Mouse (Mus musculus): ENCODE measurements at regions not wholly inside any gene's neighbourhood (a gene's known extent, or its start where the extent isn't known, plus 50 kb on each side); places are given as distances from the start of the nearest gene placed in this dataset.
"Not testable (repeated sequence)": the region's sequence is repeated elsewhere in the genome, so short reads cannot be mapped to it uniquely, and the experiment has no call there.

DNA sequence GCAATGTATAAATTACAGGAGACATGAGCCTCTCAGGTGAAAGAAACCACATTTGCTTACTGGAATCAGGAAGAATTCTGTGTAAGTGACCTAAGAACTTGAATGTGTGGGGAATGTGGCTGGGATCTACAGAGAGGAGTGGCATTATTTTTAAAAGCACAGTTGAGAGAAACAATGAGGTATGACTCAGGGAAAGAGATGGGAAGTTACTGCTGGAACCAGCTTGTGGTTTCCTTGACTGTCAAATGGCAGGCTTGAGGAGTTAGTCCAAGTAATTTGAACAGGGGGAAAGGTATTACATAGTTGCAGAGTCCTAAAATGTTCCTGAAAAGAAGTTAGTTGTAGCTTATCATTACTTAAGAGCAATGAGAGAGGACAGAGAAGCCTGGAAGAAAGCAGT, 1972.9 kb downstream of the 9330182O14Rik start:
- no peak overlapping the region for H3K9ac ChIP-seq
- H3K36me3 ChIP-seq = no peaks in the 10 kb centered on the region
- ATAC-seq = no peak
- no peaks in the 10 kb centered on the region for H3K4me1 ChIP-seq (replicated peaks)
- H3K4me2 ChIP-seq (replicated peaks) = no peak overlapping the region
- no peaks in the 10 kb centered on the region for H3K9me3 ChIP-seq
- no peak overlapping the region for H3K27ac ChIP-seq
- no peak overlapping the region for H3K4me3 ChIP-seq (replicated peaks)
- H3K27me3 ChIP-seq (replicated peaks) = no peaks in the 10 kb centered on the region

DNA sequence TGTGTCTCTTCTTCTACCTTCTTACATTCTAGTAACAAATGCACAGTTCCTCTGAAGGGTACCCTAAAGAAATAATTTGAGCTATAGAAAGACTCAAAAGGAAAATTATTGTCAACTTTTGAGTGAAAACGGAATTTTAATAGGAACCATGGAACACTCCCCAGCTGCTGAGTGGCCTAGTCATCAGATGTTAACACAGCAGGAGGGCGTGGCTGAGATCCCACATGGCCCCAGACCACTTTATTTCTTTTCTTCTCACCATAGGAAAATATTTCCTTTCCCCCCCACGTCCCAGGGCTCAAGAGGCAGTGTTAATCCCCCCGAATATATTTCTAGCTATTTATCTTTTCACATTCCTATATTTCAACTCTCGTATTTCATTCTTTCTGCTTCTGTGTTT, 1977.6 kb downstream of the 9330182O14Rik start:
- Histone ChIP-seq H3K27ac (no peak overlapping the region), H3K4me2 (replicated peaks) (no peak overlapping the region), H3K36me3 (no peaks in the 10 kb centered on the region), H3K9ac (no peak overlapping the region), H3K9me3 (no peaks in the 10 kb centered on the region), H3K4me3 (replicated peaks) (no peak overlapping the region), H3K4me1 (replicated peaks) (no peaks in the 10 kb centered on the region), H3K27me3 (replicated peaks) (no peaks in the 10 kb centered on the region)
- ATAC-seq = no peak
- WGBS = 66% methylated on average over 5 of the region's 5 CpGs

GRCm38 (mm10) chr15:42127471-42127870, 1993.3 kb downstream of the 9330182O14Rik start:
- Histone ChIP-seq H3K9me3 (no peaks in the 10 kb centered on the region), H3K4me3 (replicated peaks) (no peak overlapping the region), H3K36me3 (no peaks in the 10 kb centered on the region), H3K27ac (no peak overlapping the region), H3K27me3 (replicated peaks) (no peaks in the 10 kb centered on the region), H3K9ac (no peak overlapping the region), H3K4me2 (replicated peaks) (no peak overlapping the region), H3K4me1 (replicated peaks) (no peaks in the 10 kb centered on the region)
- ATAC-seq = no peak
- 71% methylated on average over 1 of the region's 1 CpGs for WGBS

DNA sequence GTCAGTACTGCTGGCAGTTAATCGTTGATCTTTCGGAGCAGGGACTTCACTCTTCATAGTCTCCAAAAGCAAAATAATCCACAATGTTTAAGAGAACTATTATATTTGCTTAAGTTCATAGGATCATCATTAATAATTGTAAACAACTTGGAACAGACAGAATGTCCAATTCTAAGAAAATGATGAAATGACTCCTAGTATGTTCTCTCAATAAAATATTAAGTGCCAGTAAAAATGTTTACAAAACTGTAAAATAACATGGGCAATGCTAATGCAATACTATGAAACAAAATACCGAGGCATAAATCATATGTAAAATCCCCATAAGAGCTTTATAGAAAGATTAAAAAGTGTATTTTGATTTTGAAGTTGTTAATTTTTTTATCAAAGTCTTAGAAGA, 1994.8 kb downstream of the 9330182O14Rik start:
- WGBS = 83% methylated on average over 3 of the region's 3 CpGs
- no peak for ATAC-seq
- Histone ChIP-seq H3K36me3 (no peaks in the 10 kb centered on the region), H3K4me2 (replicated peaks) (no peak overlapping the region), H3K9me3 (no peaks in the 10 kb centered on the region), H3K27me3 (replicated peaks) (no peaks in the 10 kb centered on the region), H3K4me3 (replicated peaks) (no peak overlapping the region), H3K9ac (no peak overlapping the region), H3K4me1 (replicated peaks) (no peaks in the 10 kb centered on the region), H3K27ac (no peak overlapping the region)

GRCm38 (mm10) chr15:42166546-42166945, 2032.4 kb downstream of the 9330182O14Rik start:
- ATAC-seq = no peak
- Histone ChIP-seq H3K27me3 (replicated peaks) (no peaks in the 10 kb centered on the region), H3K36me3 (no peaks in the 10 kb centered on the region), H3K9me3 (no peaks in the 10 kb centered on the region), H3K9ac (no peak overlapping the region), H3K4me3 (replicated peaks) (no peak overlapping the region), H3K27ac (no peak overlapping the region), H3K4me2 (replicated peaks) (no peak overlapping the region), H3K4me1 (replicated peaks) (no peaks in the 10 kb centered on the region)

GRCm38 (mm10) chr15:42177766-42178165, 2043.6 kb downstream of the 9330182O14Rik start:
- WGBS = 87% methylated on average over 1 of the region's 1 CpGs

DNA sequence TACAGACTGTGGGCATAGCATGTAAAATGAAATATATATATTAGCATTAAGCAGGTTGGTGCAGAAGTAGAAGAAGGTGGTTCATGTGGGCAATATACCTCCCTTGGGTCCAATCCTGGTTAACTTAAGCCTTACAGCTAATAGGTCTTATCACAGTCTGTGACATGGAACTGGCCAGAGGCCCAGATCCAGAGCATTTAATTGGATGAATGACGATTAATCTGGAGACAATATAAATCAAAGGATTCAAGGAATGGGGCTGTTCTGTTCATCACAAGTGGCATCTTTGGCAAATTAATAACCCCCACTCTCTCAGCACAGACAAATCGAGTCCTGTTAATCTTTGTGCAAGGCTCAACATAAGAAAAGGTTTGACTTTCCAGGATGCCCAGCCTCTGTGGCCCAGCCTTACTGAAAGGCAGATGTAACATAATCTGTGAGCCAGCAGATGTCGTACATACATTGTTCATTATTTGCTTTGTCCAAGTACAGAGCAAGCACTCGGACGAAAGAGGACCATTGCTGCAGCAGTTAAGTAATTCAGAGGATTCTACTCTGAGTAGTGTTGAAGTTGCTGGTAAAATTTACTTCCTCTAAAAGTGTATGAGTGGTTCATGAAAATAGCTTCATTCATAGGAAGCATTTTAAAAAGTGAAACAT, 2073.2 kb downstream of the 9330182O14Rik start:
- H3K9me3 ChIP-seq = no peaks in the 10 kb centered on the region
- no peaks in the 10 kb centered on the region for H3K27me3 ChIP-seq (replicated peaks)
- no peak overlapping the region for H3K4me3 ChIP-seq (replicated peaks)
- no peak overlapping the region for H3K4me2 ChIP-seq (replicated peaks)
- ATAC-seq = no peak
- no peaks in the 10 kb centered on the region for H3K4me1 ChIP-seq (replicated peaks)
- H3K9ac ChIP-seq = no peak overlapping the region
- WGBS = 47% methylated on average over 5 of the region's 5 CpGs
- H3K27ac ChIP-seq = no peak overlapping the region
- H3K36me3 ChIP-seq = no peaks in the 10 kb centered on the region

More at GRCm38 (mm10) chr15:42177766-42178165, 2043.6 kb downstream of the 9330182O14Rik start:
- H3K4me2 ChIP-seq (replicated peaks); H3K9me3 ChIP-seq; H3K27ac ChIP-seq; ATAC-seq; H3K9ac ChIP-seq; H3K4me3 ChIP-seq (replicated peaks); H3K27me3 ChIP-seq (replicated peaks); H3K36me3 ChIP-seq; H3K4me1 ChIP-seq (replicated peaks): not testable (repeated sequence)

DNA sequence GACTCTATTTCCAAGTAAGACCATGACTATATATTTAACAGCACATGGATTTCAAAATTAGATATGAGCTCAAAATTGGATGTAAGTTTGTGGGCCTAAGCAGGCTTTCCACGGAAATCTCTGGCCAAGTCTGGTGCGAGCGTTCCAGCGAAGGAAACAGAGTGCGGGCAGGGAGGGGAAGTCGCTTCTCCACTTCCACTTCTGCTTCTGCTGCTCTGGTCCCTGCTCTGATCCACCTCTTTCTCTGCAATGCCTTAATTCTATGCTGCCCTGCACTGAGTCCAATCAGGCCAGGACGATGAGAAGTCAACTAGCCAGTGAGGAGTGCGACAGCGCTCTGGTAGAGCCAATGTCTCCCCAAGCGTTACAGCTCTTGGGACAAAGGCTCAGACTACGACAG, 2085.3 kb downstream of the 9330182O14Rik start:
- no peak for ATAC-seq
- no peak overlapping the region for H3K4me3 ChIP-seq (replicated peaks)
- 90% methylated on average over 11 of the region's 11 CpGs for WGBS
- H3K9me3 ChIP-seq = no peaks in the 10 kb centered on the region
- no peaks in the 10 kb centered on the region for H3K36me3 ChIP-seq
- H3K27me3 ChIP-seq (replicated peaks) = no peaks in the 10 kb centered on the region
- no peak overlapping the region for H3K27ac ChIP-seq
- no peaks in the 10 kb centered on the region for H3K4me1 ChIP-seq (replicated peaks)
- no peak overlapping the region for H3K4me2 ChIP-seq (replicated peaks)
- H3K9ac ChIP-seq = no peak overlapping the region

GRCm38 (mm10) chr15:42220005-42220404, 2085.8 kb downstream of the 9330182O14Rik start:
- Histone ChIP-seq H3K4me3 (replicated peaks) (no peak overlapping the region), H3K4me1 (replicated peaks) (no peaks in the 10 kb centered on the region), H3K9me3 (no peaks in the 10 kb centered on the region), H3K27me3 (replicated peaks) (no peaks in the 10 kb centered on the region), H3K4me2 (replicated peaks) (no peak overlapping the region), H3K9ac (no peak overlapping the region), H3K27ac (no peak overlapping the region), H3K36me3 (no peaks in the 10 kb centered on the region)
- ATAC-seq = no peak
- 78% methylated on average over 3 of the region's 3 CpGs for WGBS

DNA sequence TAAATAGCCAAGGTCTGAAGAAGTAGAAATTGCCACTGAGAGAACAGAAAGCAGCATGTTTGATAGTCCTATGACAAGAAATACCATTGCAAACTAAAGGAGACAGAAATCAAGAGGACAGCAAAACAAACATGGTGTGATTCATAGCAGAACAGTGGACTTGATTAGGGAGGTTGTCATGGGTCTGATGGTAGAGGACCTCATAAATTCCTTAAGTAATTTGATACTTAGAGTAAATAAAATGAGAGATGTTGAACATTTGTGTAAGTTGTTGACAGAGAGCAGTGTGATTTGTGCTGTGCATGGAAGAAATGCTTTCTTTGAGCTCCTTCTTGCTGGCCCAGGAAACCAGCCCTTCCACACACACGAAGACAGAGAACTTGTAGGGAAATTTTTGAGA, 2090.8 kb downstream of the 9330182O14Rik start:
- H3K4me2 ChIP-seq (replicated peaks) = no peak overlapping the region
- no peaks in the 10 kb centered on the region for H3K4me1 ChIP-seq (replicated peaks)
- no peaks in the 10 kb centered on the region for H3K36me3 ChIP-seq
- no peak overlapping the region for H3K4me3 ChIP-seq (replicated peaks)
- no peak for ATAC-seq
- H3K27ac ChIP-seq = no peak overlapping the region
- no peaks in the 10 kb centered on the region for H3K27me3 ChIP-seq (replicated peaks)
- WGBS = 34% methylated on average over 1 of the region's 1 CpGs
- H3K9me3 ChIP-seq = no peaks in the 10 kb centered on the region
- no peak overlapping the region for H3K9ac ChIP-seq

- 68% methylated on average over 3 of the region's 3 CpGs for WGBS
- Histone ChIP-seq H3K36me3 (no peaks in the 10 kb centered on the region), H3K27ac (no peak overlapping the region), H3K9ac (no peak overlapping the region), H3K9me3 (no peaks in the 10 kb centered on the region; the same call in 1 of the 2 replicates), H3K27me3 (replicated peaks) (no peaks in the 10 kb centered on the region), H3K4me1 (replicated peaks) (no peaks in the 10 kb centered on the region), H3K4me2 (replicated peaks) (no peak overlapping the region), H3K4me3 (replicated peaks) (no peak overlapping the region)
- ATAC-seq = no peak
These were observed 2097.5 kb downstream of the 9330182O14Rik start for GRCm38 (mm10) chr15:42231692-42232091.

DNA sequence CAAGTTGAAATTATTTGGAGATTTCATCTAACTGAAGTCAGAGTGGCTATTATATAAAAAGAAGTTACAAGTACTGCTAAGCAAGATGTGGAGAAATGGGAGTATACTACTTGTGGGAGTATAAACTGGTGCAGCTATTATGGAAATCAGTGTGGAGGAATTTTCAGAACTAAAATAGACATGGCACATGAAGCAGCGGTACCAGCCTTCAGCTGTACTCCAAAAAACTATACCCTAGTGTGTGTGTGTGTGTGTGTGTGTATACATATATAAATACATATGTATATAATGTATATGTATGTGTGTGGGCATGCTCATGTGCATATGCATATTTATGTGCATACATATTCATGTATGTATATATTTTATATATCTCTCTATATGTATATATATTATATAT, 2112.6 kb downstream of the 9330182O14Rik start:
- WGBS = 97% methylated on average over 1 of the region's 1 CpGs

DNA sequence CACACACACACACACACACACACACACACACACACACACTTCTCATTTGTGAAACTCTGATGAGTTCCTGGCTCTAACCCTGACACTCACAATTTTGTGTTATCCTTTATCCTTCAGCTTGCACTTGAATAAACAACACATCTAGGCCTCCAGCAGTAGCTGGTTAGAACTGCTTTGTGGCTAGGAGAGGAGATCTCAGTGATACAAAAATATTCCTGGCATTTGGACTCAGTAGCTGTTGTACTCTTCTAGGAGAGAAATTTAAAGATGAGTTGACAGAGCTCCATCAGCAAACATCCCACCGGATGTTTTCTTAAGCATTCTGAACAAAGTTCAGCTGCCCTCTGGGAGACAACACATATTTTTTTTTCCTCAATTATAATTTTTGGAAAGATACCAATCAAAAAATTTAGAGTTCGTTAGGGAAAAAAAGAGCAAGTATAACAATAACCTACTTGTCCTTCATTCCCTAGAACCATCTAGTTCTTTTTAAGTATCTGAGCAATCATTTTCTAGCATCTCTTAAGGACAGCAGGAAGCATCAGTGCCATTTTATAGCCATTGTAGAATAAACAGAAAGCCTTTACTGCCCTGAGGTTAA, 2118.7 kb downstream of the 9330182O14Rik start:
- no peaks in the 10 kb centered on the region for H3K27me3 ChIP-seq (replicated peaks)
- H3K4me2 ChIP-seq (replicated peaks) = no peak overlapping the region
- no peak overlapping the region for H3K27ac ChIP-seq
- 38% methylated on average over 2 of the region's 2 CpGs for WGBS
- no peak for ATAC-seq
- no peak overlapping the region for H3K4me3 ChIP-seq (replicated peaks)
- H3K36me3 ChIP-seq = no peaks in the 10 kb centered on the region
- no peak overlapping the region for H3K9ac ChIP-seq
- H3K4me1 ChIP-seq (replicated peaks) = 0 out of 2 replicates have a peak, but pooled peaks cover 3% of the 10 kb centered on the region
- H3K9me3 ChIP-seq = no peaks in the 10 kb centered on the region

More for the DNA sequence above, 2112.6 kb downstream of the 9330182O14Rik start:
- H3K36me3 ChIP-seq = no peaks in the 10 kb centered on the region
- no peak overlapping the region for H3K9ac ChIP-seq
- no peaks in the 10 kb centered on the region for H3K9me3 ChIP-seq
- H3K4me3 ChIP-seq (replicated peaks) = no peak overlapping the region
- no peaks in the 10 kb centered on the region for H3K4me1 ChIP-seq (replicated peaks)
- no peak overlapping the region for H3K27ac ChIP-seq
- H3K4me2 ChIP-seq (replicated peaks) = no peak overlapping the region
- ATAC-seq = no peak
- H3K27me3 ChIP-seq (replicated peaks) = no peaks in the 10 kb centered on the region
